In the genomic region with DNA sequence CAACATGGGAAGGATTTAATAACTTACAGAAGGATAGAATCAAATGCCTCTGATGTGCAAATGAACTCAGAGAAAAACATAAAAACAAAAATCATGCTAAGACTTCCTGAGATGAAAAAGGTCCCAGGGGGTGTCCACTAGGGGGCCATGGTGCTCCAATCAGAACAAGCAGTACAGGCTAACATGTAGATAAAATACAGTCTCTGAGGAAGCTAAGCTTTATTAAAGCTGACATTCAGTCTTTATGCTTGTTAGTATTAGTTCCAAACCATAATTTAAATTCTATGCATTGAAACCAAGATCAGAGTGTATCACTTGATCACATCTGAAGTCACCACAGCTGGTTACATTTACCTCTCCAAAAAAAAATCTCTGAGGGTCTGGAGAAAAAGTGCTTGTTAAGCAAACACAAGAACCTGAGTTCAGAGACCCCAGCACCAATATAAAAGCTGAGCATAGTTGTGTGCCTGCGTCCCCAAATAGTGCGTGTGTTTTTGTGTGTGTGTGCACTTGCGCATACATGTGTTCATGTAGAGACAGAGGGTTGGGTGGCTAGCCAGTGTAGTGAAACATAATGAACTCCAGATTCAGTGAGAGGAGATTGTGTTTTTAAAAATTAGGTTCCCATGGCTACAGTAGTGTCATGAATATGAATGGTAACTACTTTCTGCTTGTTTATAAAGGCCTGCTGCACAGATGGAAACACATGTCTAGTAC, we compare ENCODE assay signal across 9 mouse cellular contexts. TPM values are rescaled to one million over a fixed set of nuclear protein-coding genes. Genes with fewer than 3 reads are reported as not detected.
DNase-seq lines count a peak whose midpoint lies in the region; ATAC-seq and TF ChIP-seq lines count a peak whose summit lies in the region.
"Had no signal": no experiment of that assay in that cellular context is flagged by ENCODE, and none has a peak within 500 bp of the region (broad histone marks: within the 10 kb centered on the region; RNA-seq: fewer than 3 reads in every experiment).

No protein-coding gene starts in this region.

- DNase-seq in heart, adult 2 months = no peak
- no peak for DNase-seq in heart, adult 11 months
- DNase-seq in midbrain, postnatal 0 days (ENCODE audit: low spot score) = no peak
- no peak for DNase-seq in midbrain, embryonic 11.5 days (ENCODE audit: low spot score, missing footprints)
- peak; percentile 6 for DNase-seq in c-Kit-positive CD71-positive TER-119-positive erythroid progenitor cells, embryonic 14.5 days (ENCODE audit: low spot score)
- peak; percentile 42 for DNase-seq in thymus, postnatal 0 days (ENCODE audit: low spot score)
- no peak for DNase-seq in neural tube, embryonic 10.5 days (ENCODE audit: extremely low spot score, low spot score)
- no peak for DNase-seq in forebrain, embryonic 14.5 days (ENCODE audit: low spot score)

- no peak for TF ChIP-seq POLR2A in heart, adult 2 months (IDR thresholded peaks at IDR 0.05; ENCODE audit: insufficient read depth, low read depth, low read length)

- 97% methylated on average over 3 of the region's 3 CpGs for WGBS in heart, adult 2 months
- 90% methylated on average over 3 of the region's 3 CpGs for WGBS in midbrain, postnatal 0 days
- 96% methylated on average over 3 of the region's 3 CpGs for WGBS in midbrain, embryonic 11.5 days
- 90% methylated on average over 3 of the region's 3 CpGs for WGBS in forebrain, embryonic 14.5 days

- no peaks in the 10 kb centered on the region for H3K79me2 ChIP-seq in heart, adult 2 months (replicated peaks; ENCODE audit: control insufficient read depth, insufficient read depth, low read length)

- H3K9ac ChIP-seq in heart, adult 2 months (ENCODE audit: low read depth, low read length) = no peak overlapping the region
- H3K9ac ChIP-seq in midbrain, postnatal 0 days (replicated peaks; ENCODE audit: low read length, poor library complexity, severe bottlenecking) = no peak overlapping the region
- no peak overlapping the region for H3K9ac ChIP-seq in midbrain, embryonic 11.5 days (ENCODE audit: low read length)
- no peak overlapping the region for H3K9ac ChIP-seq in forebrain, embryonic 14.5 days (ENCODE audit: low read length)
- H3K9ac ChIP-seq: limb, embryonic 13.5 days had no signal

- ATAC-seq in midbrain, postnatal 0 days (ENCODE audit: low FRiP score) = no peak
- ATAC-seq in midbrain, embryonic 11.5 days (ENCODE audit: low FRiP score) = no peak
- no peak for ATAC-seq in forebrain, embryonic 14.5 days

- H3K4me1 ChIP-seq in heart, adult 2 months (ENCODE audit: control insufficient read depth, insufficient read depth, low read length) = no peaks in the 10 kb centered on the region
- H3K4me1 ChIP-seq in midbrain, postnatal 0 days (ENCODE audit: insufficient read depth, low read length) = no peaks in the 10 kb centered on the region
- no peaks in the 10 kb centered on the region; the same call in 1 of the 2 replicates for H3K4me1 ChIP-seq in midbrain, embryonic 11.5 days (ENCODE audit: control insufficient read depth, insufficient read depth, low read length)
- peaks cover 6% of the 10 kb centered on the region for H3K4me1 ChIP-seq in forebrain, embryonic 14.5 days (ENCODE audit: control insufficient read depth, insufficient read depth, low read length)

- peak; percentile 77 for TF ChIP-seq CTCF in heart, adult 2 months (IDR thresholded peaks at IDR 0.05)
- TF ChIP-seq CTCF in midbrain, postnatal 0 days (IDR thresholded peaks at IDR 0.05) = peak; percentile 59

- no peaks in the 10 kb centered on the region for H3K27me3 ChIP-seq in heart, adult 2 months (ENCODE audit: control insufficient read depth, insufficient read depth, low read length)
- H3K27me3 ChIP-seq in midbrain, postnatal 0 days (ENCODE audit: insufficient read depth, low read length) = no peaks in the 10 kb centered on the region
- H3K27me3 ChIP-seq in midbrain, embryonic 11.5 days (ENCODE audit: control insufficient read depth, insufficient read depth, low read length) = no peaks in the 10 kb centered on the region
- H3K27me3 ChIP-seq in forebrain, embryonic 14.5 days (replicated peaks; ENCODE audit: control insufficient read depth, insufficient read depth, low read length) = no peaks in the 10 kb centered on the region
- H3K27me3 ChIP-seq: limb, embryonic 13.5 days had no signal

- intact Hi-C loops in heart, adult 2 months (cut with DNase I) = loop anchor here (2.0 to 5.0 kb wide), 2 partner anchors 65 to 106 kb away; no protein-coding TSS in a partner anchor

- H3K9me3 ChIP-seq in midbrain, postnatal 0 days (ENCODE audit: low read length) = no peaks in the 10 kb centered on the region
- H3K9me3 ChIP-seq in midbrain, embryonic 11.5 days (ENCODE audit: control insufficient read depth, low read length) = no peaks in the 10 kb centered on the region
- no peaks in the 10 kb centered on the region for H3K9me3 ChIP-seq in forebrain, embryonic 14.5 days (replicated peaks; ENCODE audit: control insufficient read depth, low read length)
- H3K9me3 ChIP-seq: limb, embryonic 13.5 days had no signal

- no peaks in the 10 kb centered on the region for H3K36me3 ChIP-seq in heart, adult 2 months (ENCODE audit: control insufficient read depth, insufficient read depth, low read length)
- no peaks in the 10 kb centered on the region for H3K36me3 ChIP-seq in midbrain, postnatal 0 days (ENCODE audit: insufficient read depth, low read length)
- H3K36me3 ChIP-seq in midbrain, embryonic 11.5 days (ENCODE audit: control insufficient read depth, insufficient read depth, low read length) = no peaks in the 10 kb centered on the region
- H3K36me3 ChIP-seq in forebrain, embryonic 14.5 days (ENCODE audit: control insufficient read depth, insufficient read depth, low read length) = no peaks in the 10 kb centered on the region
- H3K36me3 ChIP-seq: limb, embryonic 13.5 days had no signal

- no peak for TF ChIP-seq EP300 in heart, adult 2 months (IDR thresholded peaks at IDR 0.05; ENCODE audit: insufficient read depth, low read depth, low read length)

- H3K27ac ChIP-seq in heart, adult 2 months = no peak overlapping the region
- no peak overlapping the region for H3K27ac ChIP-seq in midbrain, postnatal 0 days (ENCODE audit: low read depth, low read length)
- no peak overlapping the region for H3K27ac ChIP-seq in midbrain, embryonic 11.5 days (ENCODE audit: low read depth, low read length)
- no peak overlapping the region for H3K27ac ChIP-seq in forebrain, embryonic 14.5 days (ENCODE audit: low read depth, low read length)

- no peak overlapping the region for H3K4me2 ChIP-seq in midbrain, postnatal 0 days (ENCODE audit: low read depth, low read length, poor library complexity, severe bottlenecking)
- H3K4me2 ChIP-seq in midbrain, embryonic 11.5 days = no peak overlapping the region
- no peak overlapping the region for H3K4me2 ChIP-seq in forebrain, embryonic 14.5 days (ENCODE audit: low read length)
- H3K4me2 ChIP-seq: limb, embryonic 13.5 days had no signal

- no peak overlapping the region for H3K4me3 ChIP-seq in heart, adult 2 months
- no peak overlapping the region for H3K4me3 ChIP-seq in midbrain, postnatal 0 days (ENCODE audit: low read depth, low read length)
- no peak overlapping the region for H3K4me3 ChIP-seq in midbrain, embryonic 11.5 days (ENCODE audit: low read depth, low read length)
- H3K4me3 ChIP-seq in forebrain, embryonic 14.5 days (ENCODE audit: low read depth, low read length) = no peak overlapping the region
- H3K4me3 ChIP-seq: limb, embryonic 13.5 days had no signal

RNA-seq across cellular contexts. Expression of gene Kcnip2, which starts 31.3 kb away (rescaled TPM):
- 100 to 1,000 TPM; 174 to 203 TPM for total RNA-seq in heart, adult 2 months (2021)
- 216 and 276 TPM in 2 replicates for polyA plus RNA-seq in heart, adult 2 months (2012; rRNA removed)
- total RNA-seq in midbrain, postnatal 0 days (2014; rRNA removed) = 13.7 and 21.2 TPM in 2 replicates
- 12.0 and 14.2 TPM in 2 replicates for polyA plus RNA-seq in midbrain, postnatal 0 days (2015; fragmentation: Nextera tagmentation; extraction: Ambion mirVana)
- polyA plus RNA-seq in midbrain, embryonic 11.5 days (2014; fragmentation: Nextera tagmentation; extraction: Ambion mirVana) = 0.66 and 1.0 TPM in 2 replicates
- polyA plus RNA-seq in thymus, postnatal 0 days (2015; fragmentation: Nextera tagmentation; extraction: Ambion mirVana) = 1.3 TPM in 2 replicates
- 4.6 and 6.8 TPM in 2 replicates for polyA plus RNA-seq in forebrain, embryonic 14.5 days (2014; fragmentation: Nextera tagmentation; extraction: Ambion mirVana)

Comparison
In these comparisons a context has a peak if more than half of its experiments do, and no peak if none do; other contexts are left out.
1. DNase-seq: peak in c-Kit-positive CD71-positive TER-119-positive erythroid progenitor cells, embryonic 14.5 days (single experiment) and thymus, postnatal 0 days (single experiment); none in heart, adult 2 months (0 of 2), heart, adult 11 months (single experiment), midbrain, postnatal 0 days (single experiment), midbrain, embryonic 11.5 days (single experiment), neural tube, embryonic 10.5 days (single experiment) and forebrain, embryonic 14.5 days (single experiment).
2. RNA of gene Kcnip2, which starts 31.3 kb away (polyA plus RNA-seq): 216 to 276 TPM in heart, adult 2 months; 12.0 to 14.2 TPM in midbrain, postnatal 0 days, 4.6 to 6.8 TPM in forebrain, embryonic 14.5 days, 1.3 TPM in thymus, postnatal 0 days and 0.66 to 1.0 TPM in midbrain, embryonic 11.5 days; every median in the first group is over 10 times any median in the second.